In genomic region chr10:92942848-92943645, GRCm38 (mm10) we compare ENCODE assay signal across 22 mouse cellular contexts.
DNase-seq lines count a peak whose midpoint lies in the region; ATAC-seq and TF ChIP-seq lines count a peak whose summit lies in the region.
"Had no signal": no experiment of that assay in that cellular context is flagged by ENCODE, and none has a peak within 500 bp of the region (broad histone marks: within the 10 kb centered on the region; RNA-seq: fewer than 3 reads in every experiment).

No protein-coding gene starts in this region.

- peak; percentile 44 for DNase-seq in adrenal gland, adult 2 months
- no peak for DNase-seq in adrenal gland, postnatal 10 days
- DNase-seq in 3134 (ENCODE audit: extremely low read depth, insufficient read length, low spot score) (peak; percentile 34), adipocyte (ENCODE audit: low spot score) (peak; percentile 23)
- DNase-seq in gastrocnemius, adult 18-20 months (ENCODE audit: low spot score) = no peak
- no peak for DNase-seq in yolk sac, embryonic 10.5 days (ENCODE audit: low spot score)
- DNase-seq in hindbrain, postnatal 0 days (ENCODE audit: low spot score) = no peak
- DNase-seq: cerebellum, adult 11 months; gastrocnemius, adult 2 months; heart, adult 18-20 months; kidney, adult 11 months; left cerebral cortex, postnatal 4 days; lung, adult 18-20 months; lung, postnatal 14 days; right cerebral cortex, postnatal 14 days; spleen, adult 18-20 months; thymus, postnatal 36 days had no signal

- no peak for TF ChIP-seq POLR2A in embryonic fibroblast, embryonic 13.5 days (IDR thresholded peaks at IDR 0.05; ENCODE audit: low read depth, low read length)

- peak overlapping the region; percentile 27; the same call in 1 of the 2 replicates for H3K27ac ChIP-seq in embryonic fibroblast, embryonic 13.5 days (ENCODE audit: insufficient read depth, low read length)
- no peak overlapping the region for H3K27ac ChIP-seq in hindbrain, postnatal 0 days
- H3K27ac ChIP-seq: embryonic facial prominence, embryonic 12.5 days; gastrocnemius, adult 2 months had no signal

- WGBS in hindbrain, postnatal 0 days = 80% methylated on average over 7 of the region's 7 CpGs

- ATAC-seq in hindbrain, postnatal 0 days = no peak
- ATAC-seq: forebrain, embryonic 16.5 days; midbrain, embryonic 16.5 days had no signal

- H3K9ac ChIP-seq in hindbrain, postnatal 0 days (replicated peaks; ENCODE audit: low read length) = no peak overlapping the region
- H3K9ac ChIP-seq: embryonic facial prominence, embryonic 12.5 days had no signal

- no peaks in the 10 kb centered on the region for H3K27me3 ChIP-seq in hindbrain, postnatal 0 days (ENCODE audit: insufficient read depth, low read length)
- H3K27me3 ChIP-seq: embryonic facial prominence, embryonic 12.5 days had no signal

- H3K4me1 ChIP-seq in embryonic fibroblast, embryonic 13.5 days (ENCODE audit: control insufficient read depth, insufficient read depth, low read length) = peaks cover 3% of the 10 kb centered on the region; the same call in 1 of the 2 replicates
- H3K4me1 ChIP-seq in hindbrain, postnatal 0 days (ENCODE audit: insufficient read depth, low read length) = no peaks in the 10 kb centered on the region
- H3K4me1 ChIP-seq: embryonic facial prominence, embryonic 12.5 days had no signal

- no peak overlapping the region for H3K4me3 ChIP-seq in embryonic fibroblast, embryonic 13.5 days (ENCODE audit: insufficient read depth, low read length)
- H3K4me3 ChIP-seq in hindbrain, postnatal 0 days (ENCODE audit: low read length) = no peak overlapping the region
- H3K4me3 ChIP-seq: embryonic facial prominence, embryonic 12.5 days; gastrocnemius, adult 2 months had no signal

- no peak for TF ChIP-seq CTCF in embryonic fibroblast, embryonic 13.5 days (IDR thresholded peaks at IDR 0.05; ENCODE audit: borderline replicate concordance, insufficient read depth, low read length)
- no peak for TF ChIP-seq CTCF in hindbrain, postnatal 0 days (IDR thresholded peaks at IDR 0.05; ENCODE audit: low read depth)

- no peak overlapping the region for H3K4me2 ChIP-seq in hindbrain, postnatal 0 days (ENCODE audit: low read depth, low read length)
- H3K4me2 ChIP-seq: embryonic facial prominence, embryonic 12.5 days; liver, embryonic 11.5 days had no signal

- H3K9me3 ChIP-seq in hindbrain, postnatal 0 days (ENCODE audit: low read length) = no peaks in the 10 kb centered on the region
- H3K9me3 ChIP-seq: embryonic facial prominence, embryonic 12.5 days had no signal

- H3K36me3 ChIP-seq in hindbrain, postnatal 0 days (ENCODE audit: insufficient read depth, low read length) = no peaks in the 10 kb centered on the region
- H3K36me3 ChIP-seq: embryonic facial prominence, embryonic 12.5 days had no signal

Comparison
In these comparisons a context has a peak if more than half of its experiments do, and no peak if none do; other contexts are left out.
1. DNase-seq: peak in adrenal gland, adult 2 months (single experiment), 3134 (single experiment) and adipocyte (single experiment); none in adrenal gland, postnatal 10 days (single experiment), gastrocnemius, adult 18-20 months (single experiment), yolk sac, embryonic 10.5 days (single experiment) and hindbrain, postnatal 0 days (single experiment).